Mouse (Mus musculus): ENCODE measurements around the gene Xab2.

- TF ChIP-seq CTCF (IDR thresholded peaks at IDR 0.05; ENCODE audit: extremely low read depth, insufficient read depth, low read length) (no peak), POLR2A (IDR thresholded peaks at IDR 0.05; ENCODE audit: extremely low read depth, insufficient read depth, low read length) (no peak)
Measured at GRCm38 (mm10) chr8:3646824-3647531, 25.9 kb upstream of the Xab2 start.
